Mouse (Mus musculus) bone marrow, adult 2 months (tissue): ENCODE results near the gene Acly. TPM values are rescaled to one million over a fixed set of nuclear protein-coding genes. Genes with fewer than 3 reads are reported as not detected.

Experiments
- H3K27ac ChIP-seq: fragments of 200-500 bp; 2 replicates; pipeline ENCODE4 v1.5.1; 2012; ENCODE audit warnings: low read depth, mild to moderate bottlenecking, control low read depth, inconsistent platforms, low read length; ENCODE audit not compliant: control insufficient read depth, poor library complexity, insufficient read depth
- H3K4me1 ChIP-seq: fragments of 200-500 bp; 2 replicates; pipeline ENCODE4 v1.6.1; 2011; ENCODE audit warnings: low read length; ENCODE audit not compliant: control insufficient read depth, insufficient read depth
- H3K4me3 ChIP-seq: fragments of 200-500 bp; replicated peaks from 2 replicates; pipeline ENCODE3; 2011; ENCODE audit warnings: mild to moderate bottlenecking, low read depth, low read length, control low read depth; ENCODE audit not compliant: control insufficient read depth
- CTCF ChIP-seq: fragments of 200-500 bp; IDR thresholded peaks from 2 replicates; pipeline ENCODE4 v1.5.1; 2011; ENCODE audit warnings: low read length, control low read depth; ENCODE audit not compliant: control insufficient read depth, insufficient read depth
- POLR2A ChIP-seq: fragments of 200-500 bp; IDR thresholded peaks from 2 replicates; pipeline ENCODE4 v1.6.1; 2011; ENCODE audit warnings: low read depth, mild to moderate bottlenecking, control low read depth, low read length, borderline replicate concordance; ENCODE audit not compliant: control insufficient read depth
- WGBS: fragments of 180-500 bp; shearing (Covaris S2); methylation state at CpG from one replicate; pipeline ENCODE4 v1.1.7; 2018; 5-methylcytosine and 5-hydroxymethylcytosine counted together
- polyA plus RNA-seq: library from polyadenylated mRNA; stranded (reverse); fragments of >200 nt; gene quantifications from 2 replicates; pipeline ENCODE4 v1.2.4, GENCODE M21; 2011; ENCODE audit warnings: low replicate concordance; ENCODE audit not compliant: missing spikeins, insufficient read depth, insufficient read length

Acly gene
- polyA plus RNA-seq, 1 experiment: 31.2 TPM

GRCm38 (mm10) chr11:100485801-100486538 lies 41.8 kb downstream of the Acly start:
- Histone ChIP-seq H3K4me3 (no peak overlapping the region), H3K4me1 (no peaks in the 10 kb centered on the region), H3K27ac (no peak overlapping the region)
- WGBS: 84% methylated on average over 8 of the region's 8 CpGs
- peak; percentile 11; the same call in 1 of the 2 replicates for TF ChIP-seq CTCF
- no peak for TF ChIP-seq POLR2A

DNA sequence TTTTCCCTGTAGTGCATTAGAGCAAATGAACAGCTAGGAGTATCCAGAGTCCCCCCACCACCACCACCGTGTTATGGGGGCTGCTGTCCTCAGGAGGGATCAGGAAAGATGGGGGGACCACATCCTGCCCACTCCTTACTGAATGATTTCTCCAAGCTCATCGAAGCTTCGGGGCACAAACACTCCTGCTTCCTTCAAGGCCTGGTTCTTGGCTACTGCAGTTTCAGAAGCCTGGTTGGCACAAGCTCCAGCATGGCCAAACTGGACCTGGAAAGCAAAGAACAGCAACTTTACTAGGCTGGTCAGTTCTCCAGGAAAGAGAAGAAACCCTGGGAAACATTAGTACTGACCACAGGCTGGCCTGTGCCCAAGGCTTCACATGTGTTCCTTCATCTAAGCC lies 43.3 kb downstream of the Acly start:
- Histone ChIP-seq H3K4me1 (no peaks in the 10 kb centered on the region), H3K4me3 (no peak overlapping the region), H3K27ac (no peak overlapping the region; the same call in 1 of the 2 replicates)
- 82% methylated on average over 3 of the region's 3 CpGs for WGBS
- TF ChIP-seq POLR2A (no peak), CTCF (no peak)

DNA sequence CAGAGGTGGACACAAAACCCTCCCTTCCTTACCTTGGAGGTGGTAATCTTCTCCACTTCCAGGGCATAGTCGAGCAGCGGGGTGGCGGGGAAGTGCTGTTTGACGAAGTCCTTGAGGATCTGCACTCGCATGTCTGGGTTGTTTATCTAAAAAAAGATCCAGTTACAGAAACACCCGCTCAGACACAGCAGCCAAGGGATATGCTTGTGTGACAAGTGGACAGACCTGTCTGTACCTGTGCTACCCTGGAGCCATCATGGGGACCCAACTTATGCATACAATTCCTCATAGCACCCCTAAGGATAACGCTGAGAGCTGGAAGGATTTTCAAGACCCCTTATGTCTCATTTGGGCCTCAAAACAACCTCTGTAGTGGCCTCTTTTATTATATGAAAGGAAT lies 48.6 kb downstream of the Acly start:
- H3K4me3 ChIP-seq: no peak overlapping the region
- H3K4me1 ChIP-seq: no peaks in the 10 kb centered on the region; the same call in 1 of the 2 replicates
- no peak overlapping the region for H3K27ac ChIP-seq
- 91% methylated on average over 7 of the region's 7 CpGs for WGBS
- TF ChIP-seq CTCF (no peak), POLR2A (no peak)

DNA sequence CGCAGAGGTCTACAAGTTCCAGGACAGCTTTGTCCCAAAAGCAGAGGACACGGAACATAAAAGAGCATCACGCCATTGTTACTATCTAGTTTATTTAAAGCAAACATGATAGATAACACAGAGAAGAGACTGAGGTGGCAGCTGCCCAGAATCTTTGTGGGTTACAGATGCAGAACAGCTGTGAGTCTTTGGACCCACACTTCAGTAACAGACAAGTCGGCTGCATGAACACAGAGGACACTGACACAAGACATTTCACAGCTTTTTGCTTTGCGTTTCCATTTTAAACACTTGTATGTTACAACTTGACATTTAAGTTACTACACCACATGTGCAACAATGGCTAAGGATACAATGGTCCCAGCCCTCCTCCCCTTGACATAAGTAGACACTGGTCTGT lies 51.5 kb downstream of the Acly start:
- 83% methylated on average over 5 of the region's 5 CpGs for WGBS
- Histone ChIP-seq H3K4me1 (no peaks in the 10 kb centered on the region; the same call in none of the 2 replicates), H3K27ac (no peak overlapping the region), H3K4me3 (no peak overlapping the region)
- TF ChIP-seq CTCF: no peak
- TF ChIP-seq POLR2A: no peak

DNA sequence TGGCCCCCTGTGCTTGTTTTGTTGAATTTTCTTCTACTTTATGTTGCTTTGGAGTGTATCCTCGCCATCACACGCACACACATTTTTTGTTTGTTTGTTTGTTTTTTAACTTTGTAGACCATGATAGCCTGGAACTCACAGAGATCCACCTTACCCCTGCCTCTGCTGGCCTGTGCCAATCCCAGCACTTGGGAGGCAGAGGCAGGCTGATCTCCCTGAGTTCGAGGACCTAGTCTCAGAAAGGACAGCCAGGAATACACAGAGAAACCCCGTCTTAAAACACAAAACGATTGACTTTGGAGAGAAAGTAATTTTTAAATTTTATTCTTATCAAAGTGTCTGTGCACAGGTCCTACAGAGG lies 54.9 kb downstream of the Acly start:
- H3K4me3 ChIP-seq: no peak overlapping the region

GRCm38 (mm10) chr11:100472197-100472934 lies 55.4 kb downstream of the Acly start, which contains the start of gene Klhl11:
Klhl11 (minus strand) TSS chr11:100472741.
- H3K27ac ChIP-seq: peak within 1 kb of the TSS; percentile 72
- H3K4me3 ChIP-seq: peak within 1 kb of the TSS; percentile 93
- under 1% methylated on average over 83 of the region's 83 CpGs for WGBS
- peak; percentile 79 for TF ChIP-seq CTCF
- peak; percentile 96 for TF ChIP-seq POLR2A
- no peaks in the 10 kb centered on the region; the same call in 1 of the 2 replicates for H3K4me1 ChIP-seq

More for the DNA sequence above, 54.9 kb downstream of the Acly start:
- no peak for TF ChIP-seq POLR2A
- no peak for TF ChIP-seq CTCF
- Histone ChIP-seq H3K27ac (no peak overlapping the region), H3K4me1 (no peaks in the 10 kb centered on the region; the same call in none of the 2 replicates)
- WGBS: 36% methylated on average over 5 of the region's 5 CpGs

- TF ChIP-seq POLR2A: no peak
- no peak for TF ChIP-seq CTCF
Observed at GRCm38 (mm10) chr11:100471352-100472196, 56.2 kb downstream of the Acly start.

DNA sequence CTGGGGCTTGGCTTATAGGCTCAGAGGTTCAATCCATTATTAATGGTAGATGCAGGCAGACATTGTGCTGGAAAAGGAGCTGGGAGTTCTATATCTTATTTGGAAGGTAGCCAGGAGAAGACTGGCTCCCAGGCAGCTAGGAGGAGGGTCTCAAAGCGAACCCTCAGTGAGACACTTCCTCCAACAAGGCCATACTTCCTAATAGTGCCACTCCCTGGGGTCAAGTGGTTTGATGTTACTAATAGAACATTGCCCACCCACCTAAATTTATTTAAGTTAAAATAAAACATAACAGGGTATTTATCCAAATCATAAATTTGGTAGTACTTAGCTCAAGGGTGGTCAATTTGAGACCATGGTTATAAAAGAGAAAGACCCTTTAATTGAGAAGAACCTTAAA lies 62.0 kb downstream of the Acly start:
- 52% methylated on average over 1 of the region's 1 CpGs for WGBS
- no peak for TF ChIP-seq CTCF
- H3K4me1 ChIP-seq: no peaks in the 10 kb centered on the region; the same call in 1 of the 2 replicates
- no peak overlapping the region for H3K27ac ChIP-seq
- no peak overlapping the region for H3K4me3 ChIP-seq

More at GRCm38 (mm10) chr11:100471352-100472196, 56.2 kb downstream of the Acly start:
- H3K4me1 ChIP-seq: no peaks in the 10 kb centered on the region; the same call in 1 of the 2 replicates
- no peak overlapping the region for H3K27ac ChIP-seq
- H3K4me3 ChIP-seq: peak overlapping the region; percentile 93
- 11% methylated on average over 30 of the region's 30 CpGs for whole genome bisulfite sequencing
